Mouse (Mus musculus) urinary bladder, adult 2 months (tissue): Measurements from ENCODE around the gene Apc2. TPM values are rescaled to one million over a fixed set of nuclear protein-coding genes. Genes with fewer than 3 reads are reported as not detected.

ENCODE experiments used
- DNase-seq: peaks from one replicate; pipeline ENCODE4 v3.0.0; 2022; ENCODE audit warnings: low spot score
- polyA plus RNA-seq: library from polyadenylated mRNA; depleted of rRNA; stranded (reverse); fragments of >200 nt; gene quantifications from 2 replicates; pipeline ENCODE4 v1.2.3, GENCODE M21; 2012

Apc2 gene
- polyA plus RNA-seq, 1 experiment: 0.76 TPM

GRCm38 (mm10) chr10:80294311-80294710 is 1.5 kb upstream of the Apc2 start:
- no peak for DNase-seq

GRCm38 (mm10) chr10:80294788-80295303 is 931 bp upstream of the Apc2 start:
- DNase-seq: no peak

DNA sequence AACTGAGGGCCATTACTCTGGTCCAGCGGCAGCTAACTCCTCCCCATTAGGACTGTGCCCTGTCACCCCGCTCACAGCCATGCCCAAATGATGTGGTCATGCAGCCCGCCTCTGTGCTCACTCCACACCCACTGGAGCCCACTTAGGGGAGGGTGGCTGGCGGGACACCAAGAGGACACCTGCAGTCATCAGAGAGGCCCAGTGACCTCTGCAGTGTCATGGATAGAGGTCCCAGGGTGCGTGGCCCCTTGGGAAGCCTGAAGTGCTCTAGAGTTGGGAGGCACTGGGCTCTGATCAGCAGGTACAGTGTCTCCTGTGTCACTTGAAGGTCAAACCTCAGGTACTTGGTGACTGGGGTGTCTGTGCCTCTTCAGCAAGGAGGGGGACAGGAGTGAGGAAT is 1.0 kb downstream of the Apc2 start:
- DNase-seq: no peak

- DNase-seq: no peak
These were observed 1.9 kb downstream of the Apc2 start for GRCm38 (mm10) chr10:80297526-80298133.

DNA sequence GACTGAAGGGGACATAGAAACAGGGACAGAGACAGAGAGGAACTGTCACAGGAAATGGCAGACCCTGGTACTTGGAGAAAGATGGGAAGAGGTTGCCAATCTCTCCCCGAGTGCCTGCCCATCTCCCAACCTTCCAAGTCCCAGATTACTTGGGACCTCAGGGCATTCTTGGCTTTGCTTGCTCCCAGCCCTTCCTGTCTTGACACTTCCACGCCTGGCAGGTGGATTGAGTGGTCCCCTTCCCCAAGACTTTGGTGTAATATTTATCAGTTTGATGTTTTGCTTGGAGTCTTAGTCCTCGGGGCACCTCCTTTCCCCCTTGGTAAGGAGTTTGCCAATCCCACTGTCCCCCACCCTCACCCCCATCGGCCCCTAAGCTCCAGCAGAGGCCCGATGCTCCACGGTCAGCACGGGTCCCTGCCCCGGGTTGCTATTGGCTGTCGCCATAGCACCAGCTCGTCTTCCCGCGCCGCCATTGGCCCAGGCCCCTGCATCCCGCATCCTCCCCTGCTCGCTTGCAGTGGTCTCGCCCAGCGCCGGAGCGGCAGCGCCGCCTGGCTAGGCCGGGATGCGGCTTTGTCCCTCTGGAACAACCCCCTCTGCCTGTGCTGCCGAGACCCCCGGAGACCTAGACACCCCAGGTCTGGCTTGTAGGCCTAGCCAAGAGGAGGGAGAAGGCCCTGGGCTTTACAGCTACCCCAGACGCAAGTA is 2.9 kb downstream of the Apc2 start:
- DNase-seq: no peak

DNA sequence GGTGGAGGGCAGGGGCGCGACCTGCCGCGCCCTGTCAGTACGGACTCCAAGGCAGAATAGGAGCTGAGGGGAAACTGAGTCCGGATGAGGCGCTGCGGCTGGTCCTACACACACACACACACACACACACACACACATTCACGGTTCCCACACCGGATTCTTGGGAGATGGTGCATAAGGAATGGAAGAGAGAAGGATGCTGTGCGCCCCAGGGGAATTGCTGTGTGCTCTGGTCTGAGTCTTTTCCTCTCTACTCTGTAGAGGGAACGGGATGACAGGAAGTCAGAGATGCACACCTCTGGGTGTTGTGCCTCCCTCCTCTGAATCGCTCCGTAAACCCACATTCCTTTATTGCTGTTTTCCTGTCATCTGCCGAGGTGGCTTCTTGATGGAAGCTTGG is 3.5 kb downstream of the Apc2 start:
- DNase-seq: no peak

DNA sequence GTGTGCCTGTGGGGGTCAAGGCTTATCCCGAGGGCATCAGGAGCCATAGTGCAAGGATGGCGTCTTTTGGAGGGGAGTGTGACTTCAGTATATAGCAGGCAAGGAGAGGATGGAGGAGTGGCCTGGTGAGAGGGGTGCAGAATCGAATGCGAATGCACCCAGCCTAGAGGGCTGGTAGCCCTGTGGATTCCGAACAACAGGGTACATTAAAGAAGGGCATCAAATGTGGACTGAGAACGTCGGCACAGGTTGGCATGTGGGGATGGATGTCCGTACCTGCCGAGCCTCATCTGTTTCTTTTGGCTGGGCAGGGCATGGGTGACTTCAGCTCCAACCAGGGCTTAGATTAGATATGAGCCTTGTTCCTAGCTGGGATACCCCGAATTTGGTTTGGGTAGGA is 4.0 kb downstream of the Apc2 start:
- no peak for DNase-seq

GRCm38 (mm10) chr10:80300672-80301181 is 5.0 kb downstream of the Apc2 start:
- no peak for DNase-seq

- DNase-seq: no peak
These were observed 5.7 kb downstream of the Apc2 start for GRCm38 (mm10) chr10:80301256-80302081.

- no peak for DNase-seq
These were observed 6.2 kb downstream of the Apc2 start for GRCm38 (mm10) chr10:80302082-80302355.

- DNase-seq: no peak
These were observed 6.7 kb downstream of the Apc2 start for GRCm38 (mm10) chr10:80302471-80302881.

- no peak for DNase-seq
These were observed 8.7 kb downstream of the Apc2 start for GRCm38 (mm10) chr10:80304458-80304857.

- DNase-seq: no peak
These were observed 9.1 kb downstream of the Apc2 start for GRCm38 (mm10) chr10:80304862-80305261.

- DNase-seq: no peak
These were observed 15.8 kb downstream of the Apc2 start for GRCm38 (mm10) chr10:80311560-80311959.

DNA sequence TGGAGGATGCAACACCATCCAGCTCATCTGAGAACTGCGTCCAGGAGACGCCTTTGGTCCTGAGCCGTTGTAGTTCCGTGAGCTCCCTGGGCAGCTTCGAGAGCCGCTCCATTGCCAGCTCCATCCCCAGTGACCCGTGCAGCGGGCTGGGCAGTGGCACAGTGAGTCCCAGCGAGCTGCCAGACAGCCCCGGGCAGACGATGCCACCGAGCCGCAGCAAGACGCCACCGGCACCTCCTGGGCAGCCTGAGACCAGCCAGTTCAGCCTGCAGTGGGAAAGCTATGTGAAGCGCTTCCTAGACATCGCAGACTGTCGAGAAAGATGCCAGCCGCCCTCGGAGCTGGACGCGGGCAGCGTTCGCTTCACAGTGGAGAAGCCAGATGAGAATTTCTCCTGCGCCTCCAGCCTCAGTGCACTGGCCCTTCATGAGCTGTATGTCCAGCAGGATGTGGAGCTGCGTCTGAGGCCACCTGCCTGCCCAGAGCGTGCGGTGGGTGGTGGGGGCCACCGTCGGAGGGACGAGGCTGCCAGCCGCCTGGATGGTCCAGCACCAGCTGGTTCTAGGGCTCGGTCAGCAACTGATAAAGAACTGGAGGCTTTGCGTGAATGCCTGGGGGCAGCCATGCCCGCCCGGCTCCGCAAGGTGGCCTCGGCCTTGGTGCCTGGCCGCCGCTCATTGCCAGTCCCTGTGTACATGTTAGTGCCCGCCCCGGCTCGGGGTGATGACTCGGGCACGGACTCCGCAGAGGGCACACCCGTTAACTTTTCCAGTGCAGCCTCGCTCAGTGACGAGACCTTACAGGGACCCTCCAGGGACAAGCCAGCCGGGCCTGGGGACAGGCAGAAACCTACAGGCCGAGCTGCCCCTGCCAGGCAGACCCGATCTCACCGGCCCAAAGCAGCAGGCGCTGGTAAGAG is 17.1 kb downstream of the Apc2 start:
- DNase-seq: no peak

DNA sequence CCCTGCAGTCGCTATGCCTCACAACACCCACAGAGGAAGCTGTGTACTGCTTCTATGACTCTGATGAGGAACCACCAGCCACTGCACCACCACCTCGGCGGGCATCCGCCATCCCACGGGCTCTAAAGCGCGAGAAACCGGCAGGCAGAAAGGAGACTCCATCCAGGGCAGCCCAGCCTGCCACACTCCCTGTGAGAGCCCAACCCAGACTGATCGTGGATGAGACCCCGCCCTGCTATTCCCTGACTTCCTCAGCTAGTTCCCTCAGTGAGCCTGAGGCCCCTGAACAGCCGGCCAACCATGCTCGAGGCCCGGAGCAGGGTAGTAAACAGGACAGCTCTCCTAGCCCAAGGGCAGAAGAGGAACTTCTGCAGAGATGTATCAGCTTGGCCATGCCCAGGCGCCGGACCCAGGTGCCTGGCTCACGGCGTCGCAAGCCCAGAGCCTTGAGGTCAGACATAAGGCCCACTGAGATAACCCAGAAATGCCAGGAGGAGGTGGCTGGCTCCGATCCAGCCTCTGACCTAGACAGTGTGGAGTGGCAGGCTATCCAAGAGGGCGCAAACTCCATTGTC is 17.9 kb downstream of the Apc2 start:
- DNase-seq: no peak

GRCm38 (mm10) chr10:80314494-80315001 is 18.8 kb downstream of the Apc2 start:
- no peak for DNase-seq

- no peak for DNase-seq
These were observed 19.5 kb downstream of the Apc2 start for GRCm38 (mm10) chr10:80315315-80315714.

- DNase-seq: no peak
These were observed 20.6 kb downstream of the Apc2 start for GRCm38 (mm10) chr10:80316359-80316781.

DNA sequence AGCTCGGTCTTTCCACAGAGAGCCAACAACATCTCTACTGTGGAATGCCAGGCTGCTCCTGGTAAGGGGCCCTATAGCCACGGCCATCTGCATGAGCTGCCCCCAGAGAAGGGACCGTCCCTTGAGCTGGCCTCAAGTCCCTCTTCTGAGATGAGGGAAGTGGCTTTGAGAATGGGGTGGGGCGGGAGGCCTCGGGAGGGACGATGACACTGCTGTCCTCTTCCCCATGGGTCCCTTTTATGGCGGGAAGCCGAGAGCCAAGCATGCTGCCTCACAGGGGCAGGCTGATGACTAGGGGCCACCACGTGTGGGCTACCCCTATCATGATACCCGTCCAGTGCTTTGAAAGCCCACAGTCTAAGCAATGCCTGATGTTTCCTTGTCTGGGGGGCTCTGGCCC is 21.2 kb downstream of the Apc2 start:
- DNase-seq: no peak

GRCm38 (mm10) chr10:80320340-80320760 is 24.6 kb downstream of the Apc2 start, which contains the start of gene 2310011J03Rik:
Gene 2310011J03Rik, minus strand, starts transcription at chr10:80320537.
- peak; percentile 73 for DNase-seq
